Mouse (Mus musculus) frontal cortex, postnatal 10 days (tissue): ENCODE measurements around the gene Gipr.
A peak's percentile ranks its signal among the peaks of the same experiment; 100 is the strongest.

Experiments used
- DNase-seq, 2 experiments: peaks; one replicate each; pipeline ENCODE4 v3.0.0; 2022; ENCODE audit warnings: low spot score in 2 of 2, mixed read lengths in 1 of 2

Gipr gene

GRCm38 (mm10) chr7:19148875-19149541 is 16.9 kb downstream of the Gipr start, which contains the start of gene Qpctl:
Gene Qpctl, minus strand, starts transcription at chr7:19149291.
- DNase-seq: peak; percentile 98

- DNase-seq: no peak
These were observed 17.6 kb downstream of the Gipr start for GRCm38 (mm10) chr7:19148180-19148874.

GRCm38 (mm10) chr7:19147497-19148045 is 18.4 kb downstream of the Gipr start:
- DNase-seq: no peak

GRCm38 (mm10) chr7:19146793-19147192 is 19.1 kb downstream of the Gipr start:
- no peak for DNase-seq

GRCm38 (mm10) chr7:19137380-19137779 is 28.5 kb downstream of the Gipr start:
- no peak for DNase-seq

- DNase-seq: no peak
These were observed 29.1 kb downstream of the Gipr start for GRCm38 (mm10) chr7:19136673-19137334.

- DNase-seq: no peak
These were observed 29.8 kb downstream of the Gipr start for GRCm38 (mm10) chr7:19136168-19136567.

GRCm38 (mm10) chr7:19131324-19131848 is 34.5 kb downstream of the Gipr start:
- DNase-seq: peak; percentile 96 to 97

GRCm38 (mm10) chr7:19130657-19131056 is 35.3 kb downstream of the Gipr start:
- DNase-seq: no peak

GRCm38 (mm10) chr7:19129396-19129795 is 36.5 kb downstream of the Gipr start:
- DNase-seq: no peak

GRCm38 (mm10) chr7:19127744-19128143 is 38.2 kb downstream of the Gipr start:
- DNase-seq: no peak

- DNase-seq: no peak
These were observed 41.2 kb downstream of the Gipr start for GRCm38 (mm10) chr7:19124713-19125112.

- no peak for DNase-seq
These were observed 44.2 kb downstream of the Gipr start for GRCm38 (mm10) chr7:19121686-19122085.

- DNase-seq: peak; percentile 91 to 92
These were observed 46.1 kb downstream of the Gipr start, which contains the start of gene Fbxo46 for GRCm38 (mm10) chr7:19119631-19120429. Gene Fbxo46, plus strand, starts transcription at chr7:19119859.

- no peak for DNase-seq
These were observed 46.8 kb downstream of the Gipr start for GRCm38 (mm10) chr7:19119083-19119482.

GRCm38 (mm10) chr7:19118028-19118771 is 47.7 kb downstream of the Gipr start, which contains the start of gene Gm4969:
Gene Gm4969, minus strand, starts transcription at chr7:19118368.
- DNase-seq: peak; percentile 75 to 79

- no peak for DNase-seq
These were observed 56.4 kb downstream of the Gipr start for GRCm38 (mm10) chr7:19109565-19109964.

- no peak for DNase-seq
These were observed 58.5 kb downstream of the Gipr start for GRCm38 (mm10) chr7:19107436-19107835.
